Mouse (Mus musculus) cortical plate, adult 2 months (tissue): Measurements from ENCODE around the gene Acaa1a. TPM values are rescaled to one million over a fixed set of nuclear protein-coding genes. Genes with fewer than 3 reads are reported as not detected.

Experiments used
- H3K27ac ChIP-seq: fragments of 200-500 bp; 2 replicates; pipeline ENCODE4 v1.5.1; 2012; ENCODE audit warnings: low read length, control low read depth, inconsistent platforms; ENCODE audit not compliant: insufficient read depth
- H3K4me1 ChIP-seq: fragments of 200-500 bp; 2 replicates; pipeline ENCODE4 v1.6.1; 2011; ENCODE audit warnings: low read length; ENCODE audit not compliant: control insufficient read depth, insufficient read depth
- H3K4me3 ChIP-seq: fragments of 200-500 bp; 2 replicates; pipeline ENCODE4 v1.5.1; 2011; ENCODE audit warnings: mild to moderate bottlenecking, low read length, control low read depth; ENCODE audit not compliant: insufficient read depth
- CTCF ChIP-seq: fragments of 200-500 bp; IDR thresholded peaks from 2 replicates; pipeline ENCODE4 v1.5.1; 2011; ENCODE audit warnings: mild to moderate bottlenecking, control low read depth, low read length; ENCODE audit not compliant: insufficient read depth; ENCODE audit errors: extremely low read depth
- POLR2A ChIP-seq: fragments of 200-500 bp; IDR thresholded peaks from 2 replicates; pipeline ENCODE4 v1.6.1; 2011; ENCODE audit warnings: mild to moderate bottlenecking, low read length, control low read depth; ENCODE audit not compliant: insufficient read depth; ENCODE audit errors: extremely low read depth
- polyA plus RNA-seq: library from polyadenylated mRNA; depleted of rRNA; stranded (reverse); fragments of >200 nt; gene quantifications from 2 replicates; pipeline ENCODE4 v1.2.3, GENCODE M21; 2012; rRNA removed

Gene Acaa1a
- polyA plus RNA-seq = 141 and 149 TPM in 2 replicates

- peaks cover 3% of the 10 kb centered on the region for H3K4me1 ChIP-seq
- peak within 1 kb of the TSS; percentile 26; the same call in 1 of the 2 replicates for H3K27ac ChIP-seq
- no peak for TF ChIP-seq CTCF
- TF ChIP-seq POLR2A = no peak
- peak within 1 kb of the TSS; percentile 56 for H3K4me3 ChIP-seq
Measured at GRCm38 (mm10) chr9:119339558-119340211, at the start of gene Acaa1a. Gene Acaa1a (plus strand): TSS chr9:119339676.

DNA sequence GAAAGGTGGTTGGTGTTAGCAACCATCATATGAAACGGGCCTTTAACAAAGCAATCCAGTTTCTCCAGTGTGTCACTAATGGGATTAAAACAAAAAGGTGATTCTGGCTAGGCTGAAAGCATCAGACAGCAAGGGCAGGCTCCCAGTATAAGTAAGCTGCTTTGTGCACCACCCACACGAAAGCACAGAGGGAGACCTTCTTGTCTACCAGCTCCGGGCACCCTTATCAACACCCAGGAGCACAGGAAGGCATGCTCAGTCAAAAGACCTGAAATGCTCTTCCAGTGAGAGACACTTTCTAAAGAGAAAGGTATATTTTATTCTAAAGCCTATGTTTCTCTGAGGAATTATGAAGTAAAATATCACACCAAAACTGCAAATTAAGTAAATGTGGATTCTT, 48.7 kb upstream of the Acaa1a start:
- Histone ChIP-seq H3K4me3 (no peak overlapping the region), H3K4me1 (0 out of 2 replicates have a peak, but pooled peaks cover under 1% of the 10 kb centered on the region), H3K27ac (no peak overlapping the region)
- TF ChIP-seq CTCF (no peak), POLR2A (no peak)

- no peaks in the 10 kb centered on the region for H3K4me1 ChIP-seq
Measured at GRCm38 (mm10) chr9:119297696-119298095, 41.8 kb upstream of the Acaa1a start.

DNA sequence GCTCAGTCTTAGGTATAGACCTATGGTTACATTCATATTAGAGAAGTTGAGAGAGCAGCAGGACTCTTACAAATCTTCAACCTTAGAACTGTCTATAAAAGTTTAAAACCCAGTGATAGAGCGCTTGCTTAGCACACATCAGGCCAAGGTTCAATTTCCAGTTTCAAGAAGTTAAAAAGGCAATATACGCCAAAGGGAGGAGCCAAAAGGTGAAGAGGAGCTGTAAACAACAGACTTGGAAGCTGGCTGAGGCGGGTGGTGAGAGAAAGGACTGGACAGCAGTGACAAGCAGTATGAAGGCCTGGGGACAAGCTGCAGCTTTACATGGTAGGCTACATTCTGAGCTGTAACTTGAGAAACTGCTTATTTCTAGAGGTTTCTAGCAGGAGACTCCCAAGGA, 40.9 kb upstream of the Acaa1a start:
- H3K27ac ChIP-seq = no peak overlapping the region
- TF ChIP-seq CTCF (no peak), POLR2A (no peak)
- H3K4me3 ChIP-seq = no peak overlapping the region
- H3K4me1 ChIP-seq = no peaks in the 10 kb centered on the region

More at GRCm38 (mm10) chr9:119297696-119298095, 41.8 kb upstream of the Acaa1a start:
- Histone ChIP-seq H3K27ac (no peak overlapping the region), H3K4me3 (no peak overlapping the region)
- TF ChIP-seq POLR2A (no peak), CTCF (no peak)

- H3K27ac ChIP-seq = no peak overlapping the region
- TF ChIP-seq POLR2A (no peak), CTCF (no peak)
- no peaks in the 10 kb centered on the region for H3K4me1 ChIP-seq
- H3K4me3 ChIP-seq = no peak overlapping the region
Measured at GRCm38 (mm10) chr9:119305863-119306262, 33.6 kb upstream of the Acaa1a start.

GRCm38 (mm10) chr9:119309067-119309466, 30.4 kb upstream of the Acaa1a start:
- no peak overlapping the region for H3K4me3 ChIP-seq
- TF ChIP-seq CTCF (no peak), POLR2A (no peak)
- no peak overlapping the region for H3K27ac ChIP-seq
- H3K4me1 ChIP-seq = no peaks in the 10 kb centered on the region

DNA sequence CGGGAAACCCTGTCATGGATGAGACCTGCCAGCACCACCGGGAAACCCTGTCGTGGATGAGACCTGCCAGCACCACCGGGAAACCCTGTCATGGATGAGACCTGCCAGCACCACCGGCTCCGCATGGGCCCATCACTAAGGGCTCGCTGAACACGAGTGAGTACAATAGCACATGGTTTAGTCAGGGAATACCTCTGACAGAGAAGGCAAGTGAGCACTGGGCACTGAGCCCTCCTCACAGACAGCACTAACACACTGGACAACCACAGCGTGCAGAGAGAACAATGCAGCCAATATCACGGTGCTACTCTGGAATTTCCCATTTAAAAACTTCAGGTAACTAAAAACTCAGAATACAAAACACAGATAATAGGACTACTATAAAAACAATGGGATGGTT, 26.4 kb upstream of the Acaa1a start:
- no peak overlapping the region for H3K4me3 ChIP-seq
- no peaks in the 10 kb centered on the region for H3K4me1 ChIP-seq
- no peak overlapping the region for H3K27ac ChIP-seq
- TF ChIP-seq POLR2A = no peak

DNA sequence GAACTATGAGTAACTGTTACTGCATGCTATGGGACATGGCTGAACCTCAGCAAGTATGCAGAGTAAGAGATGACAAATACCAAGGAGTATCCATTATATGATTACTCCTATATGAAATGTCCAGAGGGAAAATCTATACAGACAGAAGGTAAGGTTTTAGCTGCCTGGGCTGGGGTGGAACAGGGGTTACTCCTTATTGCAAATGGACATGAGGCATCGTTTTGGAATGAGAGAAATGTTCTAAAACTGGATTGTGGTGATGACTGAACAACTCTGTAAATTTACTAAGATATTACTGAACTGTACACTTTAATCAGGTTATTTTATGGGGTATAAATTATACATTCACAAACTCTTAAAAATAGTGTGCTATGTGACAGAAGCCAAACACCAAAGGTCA, 20.6 kb upstream of the Acaa1a start:
- TF ChIP-seq POLR2A = no peak
- no peak for TF ChIP-seq CTCF
- Histone ChIP-seq H3K4me1 (peaks cover 2% of the 10 kb centered on the region; the same call in 1 of the 2 replicates), H3K4me3 (no peak overlapping the region), H3K27ac (no peak overlapping the region)

- peaks cover 2% of the 10 kb centered on the region; the same call in 1 of the 2 replicates for H3K4me1 ChIP-seq
- H3K4me3 ChIP-seq = no peak overlapping the region; the same call in 1 of the 2 replicates
- no peak overlapping the region for H3K27ac ChIP-seq
- TF ChIP-seq POLR2A (no peak), CTCF (no peak)
Measured at GRCm38 (mm10) chr9:119320446-119320845, 19.0 kb upstream of the Acaa1a start.

DNA sequence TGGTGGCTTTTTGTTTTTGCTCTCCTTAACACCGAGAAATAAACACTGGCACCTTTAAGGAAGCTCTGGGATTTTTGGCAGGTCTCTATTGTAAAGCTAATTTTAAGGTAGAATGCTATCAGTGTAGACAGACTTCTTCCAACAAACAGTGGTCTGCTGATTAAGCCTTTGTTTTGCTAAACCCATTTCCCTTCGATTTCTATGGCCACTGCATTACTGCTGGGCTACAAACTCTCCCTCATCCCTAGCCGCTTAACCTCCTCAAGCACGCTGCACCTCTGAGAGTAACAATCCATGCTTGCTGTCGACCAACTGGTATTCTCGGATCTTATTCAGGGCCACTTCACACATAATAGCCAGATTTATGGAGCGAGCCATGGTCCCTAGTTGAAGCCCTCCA, 18.5 kb upstream of the Acaa1a start:
- H3K4me1 ChIP-seq = peaks cover 2% of the 10 kb centered on the region; the same call in 1 of the 2 replicates
- H3K4me3 ChIP-seq = peak overlapping the region; percentile 99
- TF ChIP-seq CTCF = no peak
- no peak overlapping the region for H3K27ac ChIP-seq
